Mouse (Mus musculus) myocyte (in vitro differentiated cells): ENCODE measurements at regions not wholly inside any gene's neighbourhood (a gene's known extent, or its start where the extent isn't known, plus 50 kb on each side); places are given as distances from the start of the nearest gene placed in this dataset.

Experiments used
- H3K27me3 ChIP-seq: one replicate; pipeline ENCODE4 v1.6.1; 2011; ENCODE audit not compliant: control insufficient read depth, insufficient read depth, insufficient read length
- H3K36me3 ChIP-seq: one replicate; pipeline ENCODE4 v1.6.1; 2011; ENCODE audit not compliant: control insufficient read depth, insufficient read depth
- H3K4me2 ChIP-seq: one replicate; pipeline ENCODE4 v1.6.1; 2011; ENCODE audit warnings: low read depth, control low read depth
- H3K4me3 ChIP-seq: one replicate; pipeline ENCODE4 v1.5.1; 2011; ENCODE audit warnings: mild to moderate bottlenecking, control low read depth, moderate library complexity
- H3K79me2 ChIP-seq: one replicate; pipeline ENCODE4 v1.6.1; 2011; ENCODE audit not compliant: control insufficient read depth, insufficient read depth
- H3ac ChIP-seq: one replicate; pipeline ENCODE4 v1.6.1; 2011; ENCODE audit not compliant: control insufficient read depth, insufficient read length
- CEBPB ChIP-seq: IDR thresholded peaks from 2 replicates; pipeline ENCODE4 v1.6.1; 2011; ENCODE audit warnings: mild to moderate bottlenecking, moderate library complexity; ENCODE audit not compliant: poor library complexity, insufficient read depth, severe bottlenecking
- E2F4 ChIP-seq: IDR thresholded peaks from one replicate; pipeline ENCODE4 v1.6.1; 2011; ENCODE audit warnings: mild to moderate bottlenecking, control low read depth, moderate library complexity; ENCODE audit not compliant: insufficient read depth
- MAX ChIP-seq: IDR thresholded peaks from one replicate; pipeline ENCODE4 v1.6.1; 2011; ENCODE audit warnings: low read depth, mild to moderate bottlenecking, control low read depth
- MYOD1 ChIP-seq, 3 experiments: IDR thresholded peaks; one replicate each; pipeline ENCODE4 v1.6.1; 2011; ENCODE audit warnings: control low read depth in 2 of 3, low read depth in 2 of 3, mild to moderate bottlenecking in 2 of 3, moderate library complexity in 1 of 3; ENCODE audit not compliant: insufficient read length in 2 of 3, control insufficient read depth in 1 of 3
- MYOG ChIP-seq, 3 experiments: IDR thresholded peaks; one replicate each; pipeline ENCODE4 v1.6.1; 2011; ENCODE audit warnings: control low read depth in 2 of 3, low read depth in 2 of 3, mild to moderate bottlenecking in 2 of 3; ENCODE audit not compliant: insufficient read length in 2 of 3, control insufficient read depth in 1 of 3, insufficient read depth in 1 of 3
- POLR2A ChIP-seq: IDR thresholded peaks from one replicate; pipeline ENCODE4 v1.6.1; 2011; ENCODE audit warnings: low read depth, mild to moderate bottlenecking, control low read depth, moderate library complexity; ENCODE audit not compliant: insufficient read length
- POLR2AphosphoS2 ChIP-seq: IDR thresholded peaks from one replicate; pipeline ENCODE4 v1.6.1; 2011; ENCODE audit warnings: low read depth, control low read depth; ENCODE audit not compliant: insufficient read length
- REST ChIP-seq: IDR thresholded peaks from one replicate; pipeline ENCODE4 v1.6.1; 2011; ENCODE audit warnings: mild to moderate bottlenecking, control low read depth, moderate library complexity; ENCODE audit not compliant: insufficient read depth, insufficient read length
- SRF ChIP-seq: IDR thresholded peaks from one replicate; pipeline ENCODE4 v1.6.1; 2011; ENCODE audit warnings: low read depth; ENCODE audit not compliant: control insufficient read depth, insufficient read length
- TCF12 ChIP-seq: IDR thresholded peaks from one replicate; pipeline ENCODE4 v1.6.1; 2011; ENCODE audit warnings: mild to moderate bottlenecking, control low read depth; ENCODE audit not compliant: poor library complexity, insufficient read depth, severe bottlenecking
- TCF3 ChIP-seq: IDR thresholded peaks from one replicate; pipeline ENCODE4 v1.6.1; 2011; ENCODE audit warnings: low read depth, control low read depth; ENCODE audit not compliant: insufficient read length
- USF1 ChIP-seq: IDR thresholded peaks from one replicate; pipeline ENCODE4 v1.6.1; 2011; ENCODE audit warnings: low read depth, mild to moderate bottlenecking, control low read depth, moderate library complexity

DNA sequence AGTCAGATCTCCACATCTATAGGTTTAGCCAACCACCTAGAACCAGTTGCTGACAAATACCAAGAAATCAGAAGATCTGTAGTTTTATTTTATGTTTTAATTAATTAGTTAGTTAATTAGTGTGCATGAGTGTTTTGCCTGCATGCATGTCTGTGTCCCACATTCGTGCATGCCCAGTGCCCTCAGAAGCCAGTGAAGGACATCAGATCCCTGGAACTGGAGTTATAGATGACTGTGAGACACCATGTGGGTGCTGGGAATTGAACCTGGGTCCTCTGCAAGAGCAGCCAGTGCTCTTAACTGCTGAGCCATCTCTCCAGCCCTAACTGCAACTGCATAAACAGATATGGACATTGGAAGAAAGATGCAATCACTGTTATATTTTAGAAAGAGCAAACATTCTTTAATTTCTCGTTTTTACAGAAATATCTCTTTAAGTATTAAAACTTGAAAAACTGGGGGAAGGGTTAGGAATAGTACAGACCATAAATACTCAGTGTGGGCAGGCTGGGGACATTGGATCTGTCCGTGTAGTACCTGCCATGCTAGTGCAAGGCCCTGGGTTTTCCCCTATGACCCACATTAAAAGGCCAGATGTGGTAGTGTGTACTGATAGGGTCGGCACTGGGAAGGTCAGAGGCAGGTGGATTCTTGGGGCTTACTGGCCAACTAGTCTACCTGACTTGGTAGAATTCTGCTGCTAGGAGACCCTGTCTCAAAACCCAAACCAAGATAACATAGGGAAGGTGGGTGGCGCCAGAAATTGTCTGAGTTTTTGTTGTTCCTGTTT, 83.3 kb upstream of the Cpm start:
- H3K79me2 ChIP-seq = no peaks in the 10 kb centered on the region
- no peak overlapping the region for H3ac ChIP-seq
- no peak overlapping the region for H3K4me3 ChIP-seq
- TF ChIP-seq TCF3 = no peak
- no peak for TF ChIP-seq MYOG (IDR thresholded peaks at IDR 0.05; ENCODE audit: control insufficient read depth in 1 of 3, insufficient read depth in 1 of 3, insufficient read length in 2 of 3, low read depth in 2 of 3)
- TF ChIP-seq REST = no peak
- TF ChIP-seq E2F4 = no peak
- TF ChIP-seq MAX = no peak
- no peak for TF ChIP-seq CEBPB
- no peak for TF ChIP-seq SRF
- no peak for TF ChIP-seq USF1
- no peak for TF ChIP-seq POLR2AphosphoS2
- no peak for TF ChIP-seq TCF12
- no peak for TF ChIP-seq MYOD1 (IDR thresholded peaks at IDR 0.05; ENCODE audit: control insufficient read depth in 1 of 3, insufficient read length in 2 of 3, low read depth in 2 of 3)
- TF ChIP-seq POLR2A = no peak
- H3K27me3 ChIP-seq = peaks cover 4% of the 10 kb centered on the region
- no peaks in the 10 kb centered on the region for H3K36me3 ChIP-seq
- no peak overlapping the region for H3K4me2 ChIP-seq

DNA sequence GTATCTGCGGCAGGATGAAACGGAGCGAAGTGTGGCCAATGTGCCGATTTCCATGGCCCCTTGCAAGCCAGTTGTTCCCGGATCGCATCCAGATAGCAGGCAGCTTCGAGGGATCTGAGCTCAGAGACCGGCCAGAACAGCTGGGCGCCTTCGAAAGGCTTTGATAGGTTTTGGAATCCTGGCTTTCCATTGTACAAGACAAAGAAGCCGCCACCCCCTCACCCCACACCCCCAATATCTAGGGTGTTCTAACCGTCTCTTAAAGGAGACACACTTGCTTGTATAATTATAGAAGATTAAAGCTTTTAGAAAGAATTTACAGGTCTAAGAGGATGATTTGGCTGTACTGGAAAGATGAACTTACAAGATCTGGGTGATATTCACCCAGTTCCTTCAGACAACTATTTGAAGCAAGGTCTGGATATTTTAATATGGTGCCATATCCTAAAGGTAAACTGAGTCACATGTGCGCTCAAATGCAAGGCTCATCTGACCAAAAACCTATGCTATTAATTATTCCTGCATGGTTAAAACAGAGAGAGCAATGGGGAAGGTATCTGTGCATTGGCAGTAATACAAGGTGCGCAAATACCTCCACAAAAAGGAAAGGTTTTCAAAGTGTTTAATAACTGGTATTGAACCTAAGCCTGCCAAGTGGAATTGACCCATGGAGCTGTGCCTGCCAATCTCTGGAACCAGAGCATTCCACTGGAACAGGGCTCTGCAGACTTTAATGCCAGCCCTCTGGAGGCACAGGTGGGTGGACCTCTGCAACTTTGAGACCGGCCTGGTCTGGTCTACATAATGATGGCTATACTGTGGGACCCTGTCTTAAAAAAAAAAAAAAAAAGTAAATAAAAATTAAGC, 84.4 kb upstream of the Cpm start:
- Histone ChIP-seq H3K36me3 (no peaks in the 10 kb centered on the region), H3K4me3 (no peak overlapping the region), H3ac (no peak overlapping the region), H3K27me3 (peaks cover 4% of the 10 kb centered on the region), H3K79me2 (no peaks in the 10 kb centered on the region), H3K4me2 (no peak overlapping the region)
- TF ChIP-seq TCF3 (no peak), SRF (no peak), POLR2AphosphoS2 (no peak), USF1 (no peak), TCF12 (no peak), MAX (no peak), MYOG (IDR thresholded peaks at IDR 0.05; ENCODE audit: control insufficient read depth in 1 of 3, insufficient read depth in 1 of 3, insufficient read length in 2 of 3, low read depth in 2 of 3) (no peak), E2F4 (no peak), POLR2A (no peak), MYOD1 (IDR thresholded peaks at IDR 0.05; ENCODE audit: control insufficient read depth in 1 of 3, insufficient read length in 2 of 3, low read depth in 2 of 3) (no peak), CEBPB (no peak)

DNA sequence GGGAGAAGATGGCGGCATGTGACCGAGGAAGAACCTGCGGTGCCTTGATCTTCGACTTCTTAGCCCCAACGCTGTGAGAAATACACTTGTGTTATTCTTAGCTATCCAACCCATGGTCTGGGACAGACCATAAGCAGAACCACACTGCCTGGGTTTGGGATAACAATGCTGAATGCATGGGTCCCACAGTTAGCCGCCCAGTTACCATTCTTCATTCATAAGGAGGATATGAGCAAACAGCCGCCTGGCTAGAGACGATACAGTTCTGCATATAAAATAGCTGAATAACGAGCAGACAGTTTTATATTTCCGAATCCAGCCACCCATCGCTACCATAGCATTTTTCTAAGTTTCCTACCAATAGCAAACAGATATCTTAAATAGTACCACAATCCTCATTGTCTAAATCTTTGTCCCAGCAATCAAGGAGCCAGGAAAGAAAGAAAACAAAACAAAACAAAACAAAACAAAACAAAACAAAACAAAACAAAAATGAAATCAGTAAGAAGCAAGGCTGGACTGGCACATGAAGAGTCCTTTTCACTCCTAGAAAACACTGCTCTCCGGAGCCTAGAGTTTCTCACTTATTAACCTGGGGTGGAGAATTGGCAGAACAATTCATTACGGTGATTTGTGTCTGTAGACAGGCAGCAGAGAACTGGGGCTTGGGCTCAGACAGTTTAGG, 85.2 kb upstream of the Cpm start:
- H3ac ChIP-seq = no peak overlapping the region
- no peak for TF ChIP-seq TCF12
- no peak for TF ChIP-seq MAX
- no peak for TF ChIP-seq USF1
- no peak for TF ChIP-seq REST
- no peak for TF ChIP-seq POLR2AphosphoS2
- TF ChIP-seq E2F4 = no peak
- TF ChIP-seq CEBPB = no peak
- no peak for TF ChIP-seq MYOD1 (IDR thresholded peaks at IDR 0.05; ENCODE audit: control insufficient read depth in 1 of 3, insufficient read length in 2 of 3, low read depth in 2 of 3)
- no peak for TF ChIP-seq TCF3
- TF ChIP-seq SRF = no peak
- TF ChIP-seq MYOG (IDR thresholded peaks at IDR 0.05; ENCODE audit: control insufficient read depth in 1 of 3, insufficient read depth in 1 of 3, insufficient read length in 2 of 3, low read depth in 2 of 3) = no peak
- no peak for TF ChIP-seq POLR2A
- no peak overlapping the region for H3K4me2 ChIP-seq
- H3K4me3 ChIP-seq = no peak overlapping the region
- H3K79me2 ChIP-seq = no peaks in the 10 kb centered on the region
- peaks cover 4% of the 10 kb centered on the region for H3K27me3 ChIP-seq
- no peaks in the 10 kb centered on the region for H3K36me3 ChIP-seq

DNA sequence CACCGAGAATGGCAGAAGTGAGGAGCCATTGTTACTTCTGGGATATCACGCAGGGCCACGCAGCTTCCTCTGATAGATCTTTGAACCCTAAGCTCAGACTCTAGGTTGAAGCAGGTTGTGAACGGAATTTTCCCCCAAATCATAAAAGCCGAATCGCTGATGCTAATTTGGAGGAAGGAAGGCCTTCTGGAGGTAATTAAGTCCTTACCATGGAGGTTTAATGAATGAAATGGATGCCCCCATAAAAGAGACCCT, 85.7 kb upstream of the Cpm start:
- Histone ChIP-seq H3K4me3 (no peak overlapping the region), H3ac (no peak overlapping the region)

More for the DNA sequence above, 85.7 kb upstream of the Cpm start:
- peaks cover 4% of the 10 kb centered on the region for H3K27me3 ChIP-seq
- no peak overlapping the region for H3K4me2 ChIP-seq
- no peaks in the 10 kb centered on the region for H3K36me3 ChIP-seq
- no peak for TF ChIP-seq E2F4
- TF ChIP-seq TCF3 = no peak
- no peak for TF ChIP-seq MAX
- TF ChIP-seq USF1 = no peak
- TF ChIP-seq POLR2A = no peak
- TF ChIP-seq SRF = no peak
- TF ChIP-seq MYOG (IDR thresholded peaks at IDR 0.05; ENCODE audit: control insufficient read depth in 1 of 3, insufficient read depth in 1 of 3, insufficient read length in 2 of 3, low read depth in 2 of 3) = no peak
- no peak for TF ChIP-seq CEBPB
- TF ChIP-seq MYOD1 (IDR thresholded peaks at IDR 0.05; ENCODE audit: control insufficient read depth in 1 of 3, insufficient read length in 2 of 3, low read depth in 2 of 3) = no peak
- no peak for TF ChIP-seq POLR2AphosphoS2
- TF ChIP-seq TCF12 = no peak
- TF ChIP-seq REST = no peak
- no peaks in the 10 kb centered on the region for H3K79me2 ChIP-seq
